Mouse (Mus musculus) forebrain, embryonic 14.5 days (tissue): Measurements from ENCODE around the gene Elavl1. TPM values are rescaled to one million over a fixed set of nuclear protein-coding genes. Genes with fewer than 3 reads are reported as not detected.

Experiments
- ATAC-seq: fragments of 200-750 bp; cut with Nextera tagmentation; 2 replicates; pipeline ENCODE4 v1.8.0; 2017; ENCODE audit warnings: mild to moderate bottlenecking, moderate library complexity
- DNase-seq: peaks from one replicate; pipeline ENCODE4 v3.0.0-alpha.2; 2015; ENCODE audit warnings: low spot score
- H3K27ac ChIP-seq: fragments of 300-500 bp; sonication (generic); 2 replicates; pipeline ENCODE4 v1.5.1; 2014; ENCODE audit warnings: low read depth, mild to moderate bottlenecking, control low read depth, low read length, moderate library complexity
- H3K27me3 ChIP-seq: fragments of 300-500 bp; sonication (generic); replicated peaks from 2 replicates; pipeline ENCODE4 v1.6.1; 2014; ENCODE audit warnings: low read length, control low read depth, mixed read lengths; ENCODE audit not compliant: control insufficient read depth, insufficient read depth
- H3K36me3 ChIP-seq: fragments of 300-500 bp; sonication (generic); 2 replicates; pipeline ENCODE4 v1.6.1; 2014; ENCODE audit warnings: low read length, control low read depth; ENCODE audit not compliant: control insufficient read depth, insufficient read depth
- H3K4me1 ChIP-seq: fragments of 300-500 bp; sonication (generic); 2 replicates; pipeline ENCODE4 v1.6.1; 2014; ENCODE audit warnings: antibody characterized with exemption, low read length, control low read depth; ENCODE audit not compliant: control insufficient read depth, insufficient read depth
- H3K4me2 ChIP-seq: fragments of 300-500 bp; sonication (generic); 2 replicates; pipeline ENCODE4 v1.6.1; 2014; ENCODE audit warnings: mild to moderate bottlenecking, control low read depth, low read length
- H3K4me3 ChIP-seq: fragments of 300-500 bp; sonication (generic); 2 replicates; pipeline ENCODE4 v1.5.1; 2014; ENCODE audit warnings: low read depth, low read length, control low read depth
- H3K9ac ChIP-seq: fragments of 300-500 bp; sonication (generic); 2 replicates; pipeline ENCODE4 v1.6.1; 2014; ENCODE audit warnings: mild to moderate bottlenecking, low read length, control low read depth, moderate library complexity
- H3K9me3 ChIP-seq: fragments of 300-500 bp; sonication (generic); replicated peaks from 2 replicates; pipeline ENCODE4 v1.6.1; 2016; ENCODE audit warnings: low read length, control low read depth, mixed read lengths; ENCODE audit not compliant: control insufficient read depth
- WGBS: fragments of 180-500 bp; shearing (Covaris S2); extraction: QIAGEN DNeasy Blood & Tissue Kit; methylation state at CpG from one replicate; pipeline ENCODE4 v1.1.7; 2014; 5-methylcytosine and 5-hydroxymethylcytosine counted together
- polyA plus RNA-seq: library from polyadenylated mRNA; unstranded; fragments of >200 nt; fragmentation: Nextera tagmentation; extraction: Ambion mirVana; gene quantifications from 2 replicates; pipeline ENCODE4 v1.2.1, GENCODE M21; 2014

The Elavl1 gene
- polyA plus RNA-seq = 134 and 153 TPM in 2 replicates

- Histone ChIP-seq H3K4me2 (peak within 1 kb of the TSS; percentile 73), H3K9ac (peak within 1 kb of the TSS; percentile 96), H3K4me3 (peak within 1 kb of the TSS; percentile 81), H3K27me3 (no peaks in the 10 kb centered on the region), H3K9me3 (no peaks in the 10 kb centered on the region), H3K27ac (peak within 1 kb of the TSS; percentile 78), H3K36me3 (peaks cover 46% of the 10 kb centered on the region), H3K4me1 (peaks cover 15% of the 10 kb centered on the region)
- DNase-seq (peak; percentile 97), ATAC-seq (peak; percentile 99)
- under 1% methylated on average over 75 of the region's 78 CpGs for WGBS
Measured at GRCm38 (mm10) chr8:4324983-4325750, at the start of gene Elavl1, which contains the start of gene Ccl25. TSS of gene Elavl1 (minus strand) at chr8:4325413. TSS of gene Ccl25 (plus strand) at chr8:4325210.

DNA sequence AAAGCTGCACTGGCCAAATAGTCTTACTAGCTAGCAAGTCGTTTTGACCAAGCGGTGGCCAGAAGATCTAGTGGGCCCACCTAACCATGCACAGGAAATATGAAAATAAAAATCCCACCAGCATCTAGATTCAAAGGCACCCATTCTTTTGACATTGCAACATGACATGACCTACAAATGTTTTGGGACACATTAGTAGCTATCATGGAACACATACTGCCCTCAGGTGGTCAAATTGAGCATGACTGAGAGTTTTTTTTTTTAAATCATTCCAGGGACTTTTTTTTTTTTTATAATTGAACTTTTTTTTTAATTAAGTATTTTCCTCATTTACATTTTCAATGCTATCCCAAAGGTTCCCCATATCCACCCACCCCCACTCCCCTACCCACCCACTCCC lies 47.4 kb upstream of the Elavl1 start:
- WGBS = 76% methylated on average over 2 of the region's 2 CpGs
- no peak overlapping the region for H3K27ac ChIP-seq
- H3K36me3 ChIP-seq = no peaks in the 10 kb centered on the region
- ATAC-seq = no peak
- H3K4me3 ChIP-seq = no peak overlapping the region
- no peaks in the 10 kb centered on the region for H3K4me1 ChIP-seq
- H3K4me2 ChIP-seq = no peak overlapping the region
- H3K9ac ChIP-seq = no peak overlapping the region
- no peaks in the 10 kb centered on the region for H3K27me3 ChIP-seq
- peak; percentile 30 for DNase-seq
- H3K9me3 ChIP-seq = no peaks in the 10 kb centered on the region

GRCm38 (mm10) chr8:4370078-4370477 lies 44.9 kb upstream of the Elavl1 start:
- Histone ChIP-seq H3K36me3 (no peaks in the 10 kb centered on the region), H3K9me3 (no peaks in the 10 kb centered on the region), H3K4me2 (no peak overlapping the region), H3K27me3 (no peaks in the 10 kb centered on the region), H3K9ac (no peak overlapping the region), H3K4me3 (no peak overlapping the region), H3K27ac (no peak overlapping the region), H3K4me1 (no peaks in the 10 kb centered on the region)
- DNase-seq (peak; percentile 28), ATAC-seq (no peak)
- WGBS = 24% methylated on average over 2 of the region's 2 CpGs

DNA sequence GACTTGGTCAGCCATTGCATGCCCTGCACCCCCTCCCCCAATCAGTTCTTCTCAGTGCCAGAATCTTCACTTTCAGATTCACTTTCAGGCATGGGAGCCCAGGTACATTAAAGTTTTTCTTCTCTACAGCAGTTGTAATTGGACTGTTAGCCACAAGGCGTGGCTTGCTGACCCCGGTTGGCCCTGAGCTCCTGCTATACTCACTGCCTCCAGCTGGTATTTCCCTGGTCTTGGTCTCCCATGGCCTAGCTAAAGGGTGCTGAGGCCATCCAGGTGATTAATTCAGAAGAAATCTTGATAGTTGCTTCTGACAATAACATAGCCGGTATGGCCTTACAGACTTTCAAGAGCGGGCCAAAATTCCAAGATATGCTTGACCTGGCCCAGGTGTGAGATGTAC lies 43.3 kb upstream of the Elavl1 start:
- no peak overlapping the region for H3K9ac ChIP-seq
- H3K4me3 ChIP-seq = no peak overlapping the region
- no peaks in the 10 kb centered on the region for H3K27me3 ChIP-seq
- ATAC-seq (no peak), DNase-seq (no peak)
- WGBS = 94% methylated on average over 4 of the region's 4 CpGs
- H3K36me3 ChIP-seq = no peaks in the 10 kb centered on the region
- no peak overlapping the region for H3K27ac ChIP-seq
- no peaks in the 10 kb centered on the region for H3K4me1 ChIP-seq
- H3K4me2 ChIP-seq = no peak overlapping the region
- H3K9me3 ChIP-seq = no peaks in the 10 kb centered on the region

GRCm38 (mm10) chr8:4367808-4368207 lies 42.6 kb upstream of the Elavl1 start:
- Histone ChIP-seq H3K9ac (no peak overlapping the region), H3K4me1 (no peaks in the 10 kb centered on the region), H3K27ac (0 out of 2 replicates have a peak overlapping the region, but pooled peaks have one; percentile 18), H3K9me3 (no peaks in the 10 kb centered on the region), H3K4me3 (no peak overlapping the region), H3K36me3 (no peaks in the 10 kb centered on the region), H3K4me2 (no peak overlapping the region), H3K27me3 (no peaks in the 10 kb centered on the region)
- peak; percentile 88 for ATAC-seq
- peak; percentile 83 for DNase-seq
- WGBS = 57% methylated on average over 11 of the region's 11 CpGs

DNA sequence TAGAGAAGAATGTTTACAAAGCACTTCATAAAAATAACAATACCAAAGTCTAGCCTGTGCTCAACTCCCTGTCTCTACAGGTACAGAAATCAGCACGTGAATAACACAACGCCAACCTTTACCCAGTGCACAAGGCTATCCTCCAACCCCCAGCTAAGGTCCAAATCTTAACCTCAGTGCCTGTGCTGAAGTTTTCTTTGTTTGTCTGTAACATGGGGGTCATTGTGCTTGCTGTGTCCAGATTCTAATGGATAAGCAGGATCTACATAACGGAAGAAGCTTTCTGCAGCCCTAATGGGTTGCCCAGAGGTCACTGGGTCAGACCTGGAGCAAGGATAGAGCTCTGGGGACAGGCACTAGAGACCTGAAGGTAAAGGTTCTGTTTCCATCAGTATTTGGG lies 41.0 kb upstream of the Elavl1 start:
- Histone ChIP-seq H3K4me1 (no peaks in the 10 kb centered on the region), H3K9me3 (no peaks in the 10 kb centered on the region), H3K4me3 (no peak overlapping the region), H3K27ac (no peak overlapping the region), H3K9ac (no peak overlapping the region), H3K4me2 (no peak overlapping the region), H3K36me3 (no peaks in the 10 kb centered on the region), H3K27me3 (no peaks in the 10 kb centered on the region)
- DNase-seq (no peak), ATAC-seq (no peak)
- 82% methylated on average over 3 of the region's 3 CpGs for whole genome bisulfite sequencing

- WGBS = 89% methylated on average over 2 of the region's 2 CpGs
- no peak for ATAC-seq
- no peaks in the 10 kb centered on the region for H3K36me3 ChIP-seq
Measured at GRCm38 (mm10) chr8:4360922-4361321, 35.7 kb upstream of the Elavl1 start.

GRCm38 (mm10) chr8:4359362-4359761 lies 34.1 kb upstream of the Elavl1 start:
- Histone ChIP-seq H3K9ac (no peak overlapping the region), H3K36me3 (no peaks in the 10 kb centered on the region), H3K4me1 (no peaks in the 10 kb centered on the region), H3K27ac (no peak overlapping the region), H3K9me3 (no peaks in the 10 kb centered on the region), H3K4me3 (no peak overlapping the region), H3K4me2 (no peak overlapping the region), H3K27me3 (no peaks in the 10 kb centered on the region)
- 42% methylated on average over 3 of the region's 3 CpGs for WGBS
- ATAC-seq (peak; percentile 72), DNase-seq (peak; percentile 36)

More at GRCm38 (mm10) chr8:4360922-4361321, 35.7 kb upstream of the Elavl1 start:
- no peaks in the 10 kb centered on the region for H3K27me3 ChIP-seq
- no peaks in the 10 kb centered on the region for H3K4me1 ChIP-seq
- H3K9me3 ChIP-seq = no peaks in the 10 kb centered on the region
- DNase-seq = no peak
- no peak overlapping the region for H3K4me3 ChIP-seq
- H3K27ac ChIP-seq = no peak overlapping the region
- H3K9ac ChIP-seq = no peak overlapping the region
- H3K4me2 ChIP-seq = no peak overlapping the region

DNA sequence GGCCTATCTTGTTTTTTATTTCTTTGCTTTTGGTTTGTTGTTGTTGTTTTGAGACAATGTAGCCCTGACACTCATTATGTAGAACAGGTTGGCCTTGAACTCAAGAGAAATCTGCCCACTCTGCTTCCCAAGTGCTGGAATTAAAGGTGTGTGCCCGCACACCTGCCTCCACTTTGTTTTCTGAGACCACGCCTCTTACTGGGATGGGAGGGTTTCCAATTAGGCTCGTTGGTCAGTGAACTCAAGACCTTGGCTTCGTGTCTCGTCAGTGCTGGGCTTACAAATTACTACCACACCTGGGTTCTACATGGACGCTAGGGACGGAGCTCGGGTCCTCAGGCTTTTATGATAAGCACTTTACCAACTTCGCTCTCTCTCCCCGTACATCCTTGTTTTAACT lies 30.2 kb upstream of the Elavl1 start:
- no peak for ATAC-seq
- Histone ChIP-seq H3K27ac (no peak overlapping the region), H3K27me3 (no peaks in the 10 kb centered on the region), H3K9me3 (no peaks in the 10 kb centered on the region), H3K9ac (no peak overlapping the region), H3K4me1 (no peaks in the 10 kb centered on the region), H3K4me2 (no peak overlapping the region), H3K4me3 (no peak overlapping the region), H3K36me3 (no peaks in the 10 kb centered on the region)
- no peak for DNase-seq
- WGBS = 93% methylated on average over 10 of the region's 10 CpGs
